Mouse (Mus musculus) forebrain, embryonic 12.5 days (tissue): ENCODE results near the gene Shld1. TPM values are rescaled to one million over a fixed set of nuclear protein-coding genes. Genes with fewer than 3 reads are reported as not detected.
A peak's percentile ranks its signal among the peaks of the same experiment; 100 is the strongest.

Source experiments
- ATAC-seq: fragments of 200-750 bp; cut with Nextera tagmentation; 2 replicates; pipeline ENCODE4 v1.8.0; 2017; ENCODE audit warnings: moderate TSS enrichment; ENCODE audit not compliant: low FRiP score
- H3K27ac ChIP-seq: fragments of 300-500 bp; sonication (generic); 2 replicates; pipeline ENCODE4 v1.5.1; 2016; ENCODE audit warnings: mild to moderate bottlenecking
- H3K27me3 ChIP-seq: fragments of 300-500 bp; sonication (generic); 2 replicates; pipeline ENCODE4 v1.6.1; 2016; ENCODE audit warnings: mild to moderate bottlenecking
- H3K36me3 ChIP-seq: fragments of 300-500 bp; sonication (generic); replicated peaks from 2 replicates; pipeline ENCODE4 v1.6.1; 2016; ENCODE audit warnings: mild to moderate bottlenecking
- H3K4me1 ChIP-seq: fragments of 300-500 bp; sonication (generic); 2 replicates; pipeline ENCODE4 v1.6.1; 2016
- H3K4me2 ChIP-seq: fragments of 300-500 bp; sonication (generic); 2 replicates; pipeline ENCODE4 v1.6.1; 2016; ENCODE audit warnings: mild to moderate bottlenecking, moderate library complexity
- H3K4me3 ChIP-seq: fragments of 300-500 bp; sonication (generic); replicated peaks from 2 replicates; pipeline ENCODE4 v1.5.1; 2016; ENCODE audit warnings: mild to moderate bottlenecking
- H3K9ac ChIP-seq: fragments of 300-500 bp; sonication (generic); 2 replicates; pipeline ENCODE4 v1.6.1; 2016; ENCODE audit warnings: mild to moderate bottlenecking
- H3K9me3 ChIP-seq: fragments of 300-500 bp; sonication (generic); 2 replicates; pipeline ENCODE4 v1.6.1; 2016
- WGBS: fragments of 180-500 bp; shearing (Covaris S2); methylation state at CpG from one replicate; pipeline ENCODE4 v1.1.7; 2016; 5-methylcytosine and 5-hydroxymethylcytosine counted together
- polyA plus RNA-seq: library from polyadenylated mRNA; unstranded; fragments of >200 nt; fragmentation: Nextera tagmentation; extraction: Ambion mirVana; gene quantifications from 2 replicates; pipeline ENCODE4 v1.2.1, GENCODE M21; 2016

Gene Shld1
- polyA plus RNA-seq, 1 experiment from 2014 or later, result 17.3 TPM

DNA sequence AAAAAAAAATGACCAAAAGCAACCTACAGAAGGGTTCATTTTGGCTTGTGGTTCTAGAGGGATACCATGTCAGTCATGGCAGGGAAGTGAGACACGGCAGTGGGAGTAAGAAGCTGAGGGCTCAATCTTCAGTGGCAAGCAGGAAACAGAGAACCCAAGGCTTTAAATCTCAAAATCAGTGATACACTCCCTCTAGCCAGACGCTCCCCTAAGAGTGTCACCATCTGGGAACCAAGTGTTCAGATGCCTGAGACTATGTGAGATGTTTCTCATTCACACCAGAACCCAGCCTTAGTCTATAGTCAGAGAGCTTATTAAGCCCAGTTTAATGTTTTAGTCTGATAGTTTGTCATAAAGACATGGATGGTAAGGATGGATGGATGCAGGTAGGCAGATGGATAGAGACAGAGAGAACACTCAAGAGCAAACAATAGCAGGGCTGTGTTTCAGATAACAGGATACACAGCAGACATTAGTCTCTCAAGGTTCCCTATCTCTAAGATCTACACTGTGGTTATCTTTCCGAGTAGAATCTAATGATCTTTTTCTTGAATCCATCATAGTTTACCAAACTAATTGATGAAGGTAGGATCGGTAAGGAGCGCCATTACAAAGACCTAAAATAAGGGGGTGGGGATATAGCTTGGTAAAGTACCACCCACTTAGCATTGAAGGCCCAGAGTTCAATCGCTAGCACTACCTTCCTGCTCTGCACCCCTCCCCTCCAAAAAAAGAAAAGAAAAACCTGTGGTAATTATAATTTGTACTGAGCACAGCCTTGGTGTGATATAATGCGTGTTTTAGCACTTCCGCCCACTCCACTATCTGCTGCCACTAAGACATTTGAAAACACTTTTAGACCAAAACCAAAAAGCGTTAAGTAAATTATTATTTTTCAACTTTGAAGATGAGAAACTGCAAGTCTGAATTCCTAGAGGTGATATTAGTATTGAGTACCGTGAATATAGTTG is 47.2 kb downstream of the Shld1 start:
- no peaks in the 10 kb centered on the region for H3K4me1 ChIP-seq
- H3K4me3 ChIP-seq, result no peak overlapping the region
- no peak overlapping the region for H3K9ac ChIP-seq
- no peak for ATAC-seq
- H3K27me3 ChIP-seq, result no peaks in the 10 kb centered on the region
- H3K4me2 ChIP-seq, result no peak overlapping the region
- 95% methylated on average over 10 of the region's 10 CpGs for whole genome bisulfite sequencing
- H3K36me3 ChIP-seq, result no peaks in the 10 kb centered on the region
- H3K27ac ChIP-seq, result no peak overlapping the region
- H3K9me3 ChIP-seq, result no peaks in the 10 kb centered on the region

DNA sequence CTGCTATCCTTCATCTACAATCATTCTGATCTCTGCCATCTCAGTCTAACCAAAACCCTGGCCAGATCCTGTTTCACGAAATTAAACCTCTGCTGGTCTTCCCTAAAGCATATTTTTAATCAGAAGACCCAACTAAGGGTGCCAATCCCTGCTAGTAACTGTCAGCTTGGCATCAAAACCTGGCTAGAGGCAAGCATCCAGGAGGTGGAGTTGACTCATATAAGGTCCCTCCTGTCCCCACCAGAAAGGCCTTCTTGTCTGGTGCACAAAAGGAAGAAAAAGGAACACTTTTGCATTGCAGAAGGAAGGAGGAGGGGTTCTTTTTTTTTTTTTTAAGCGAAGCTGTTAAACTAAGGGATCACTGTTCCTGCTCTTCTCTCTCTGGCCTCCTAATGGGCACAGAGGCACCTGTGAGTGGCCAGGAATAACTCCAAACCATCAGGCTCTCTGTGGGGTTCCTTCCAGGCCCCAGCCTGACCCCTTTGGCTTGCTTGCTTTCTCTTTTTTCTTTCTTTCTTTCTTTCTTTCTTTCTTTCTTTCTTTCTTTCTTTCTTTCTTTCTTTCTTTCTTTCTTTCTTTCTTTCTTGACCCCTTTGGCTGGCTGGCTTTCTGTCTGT is 52.2 kb downstream of the Shld1 start:
- no peak for ATAC-seq
- no peaks in the 10 kb centered on the region for H3K36me3 ChIP-seq

DNA sequence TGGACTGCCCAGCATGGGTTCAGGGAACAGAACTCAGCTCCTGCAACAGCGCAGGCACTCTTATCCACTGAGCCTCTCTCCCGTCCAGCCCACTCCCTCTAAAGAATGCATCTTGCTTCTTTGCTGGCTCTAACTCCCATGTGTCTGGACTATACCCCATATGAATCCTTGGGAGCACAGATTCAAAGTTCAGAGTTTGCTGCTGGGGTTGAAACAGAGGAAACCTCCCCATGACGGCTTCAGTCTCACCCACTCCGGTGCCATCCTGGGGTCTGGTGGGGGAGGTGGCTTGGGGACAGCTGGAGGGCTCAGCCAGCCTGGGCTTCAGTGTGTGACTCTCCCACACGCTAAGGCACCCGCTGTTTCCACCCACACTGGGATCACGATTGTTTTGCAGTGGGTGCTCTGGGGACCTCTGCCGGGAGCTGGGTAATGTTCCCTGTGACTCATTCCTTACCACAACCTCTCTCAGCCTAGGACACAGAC is 55.2 kb downstream of the Shld1 start:
- Histone ChIP-seq H3K36me3 (no peaks in the 10 kb centered on the region), H3K4me1 (peaks cover 8% of the 10 kb centered on the region), H3K9ac (no peak overlapping the region), H3K27ac (no peak overlapping the region), H3K9me3 (no peaks in the 10 kb centered on the region), H3K4me2 (no peak overlapping the region), H3K27me3 (no peaks in the 10 kb centered on the region), H3K4me3 (no peak overlapping the region)
- ATAC-seq, result peak; percentile 49; the same call in 1 of the 2 replicates
- WGBS, result 45% methylated on average over 8 of the region's 8 CpGs

More for the DNA sequence above, 52.2 kb downstream of the Shld1 start:
- Histone ChIP-seq H3K27me3 (no peaks in the 10 kb centered on the region), H3K4me3 (no peak overlapping the region), H3K27ac (no peak overlapping the region), H3K9ac (no peak overlapping the region), H3K4me2 (no peak overlapping the region), H3K4me1 (peaks cover 8% of the 10 kb centered on the region), H3K9me3 (no peaks in the 10 kb centered on the region)
- WGBS, result 59% methylated on average over 2 of the region's 2 CpGs

DNA sequence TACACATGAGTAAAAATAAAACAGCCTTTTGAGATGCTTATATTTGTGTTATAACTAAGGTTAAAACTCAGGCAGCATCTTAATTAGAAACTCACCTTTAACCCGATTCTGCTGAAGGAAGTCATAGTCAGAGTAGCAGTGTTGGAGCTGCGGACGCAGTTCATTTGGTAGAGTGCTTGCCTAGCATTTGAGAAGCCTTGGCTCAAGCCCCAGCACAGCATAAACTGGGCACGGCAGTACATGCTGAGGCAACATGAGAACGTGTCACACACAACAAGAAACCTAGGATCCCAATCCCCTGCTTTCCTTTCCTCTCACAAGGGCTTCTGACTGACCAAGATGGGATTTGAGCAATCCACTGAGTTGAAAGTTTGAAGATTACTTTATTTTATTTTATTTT is 58.1 kb downstream of the Shld1 start:
- H3K27ac ChIP-seq, result no peak overlapping the region
- H3K4me3 ChIP-seq, result no peak overlapping the region
- no peak overlapping the region for H3K9ac ChIP-seq
- no peaks in the 10 kb centered on the region for H3K9me3 ChIP-seq
- H3K4me1 ChIP-seq, result peaks cover 8% of the 10 kb centered on the region
- no peak overlapping the region for H3K4me2 ChIP-seq
- ATAC-seq, result no peak
- no peaks in the 10 kb centered on the region for H3K36me3 ChIP-seq
- H3K27me3 ChIP-seq, result no peaks in the 10 kb centered on the region
- WGBS, result 92% methylated on average over 5 of the region's 5 CpGs

DNA sequence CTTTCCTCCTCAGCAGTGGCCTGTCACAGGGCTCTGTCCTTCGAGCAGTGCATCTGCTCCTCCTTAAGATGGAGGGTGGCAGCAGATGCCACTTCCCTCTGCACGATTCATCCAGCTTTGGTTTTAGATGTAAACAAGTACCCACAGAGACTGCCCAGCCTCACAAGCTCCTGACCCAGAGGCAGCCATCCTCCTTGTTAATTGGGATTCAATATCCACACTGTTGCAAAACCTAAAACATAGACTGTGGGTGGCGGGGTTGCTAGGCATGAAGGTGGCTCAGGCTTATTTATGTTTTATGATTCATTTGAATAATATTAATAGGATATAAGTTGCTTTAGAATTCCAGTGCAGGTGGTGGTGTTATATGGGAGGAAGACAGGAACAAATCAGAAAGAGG is 59.4 kb downstream of the Shld1 start:
- Histone ChIP-seq H3K9me3 (no peaks in the 10 kb centered on the region), H3K4me2 (no peak overlapping the region), H3K27ac (no peak overlapping the region), H3K4me1 (peaks cover 9% of the 10 kb centered on the region), H3K36me3 (no peaks in the 10 kb centered on the region), H3K9ac (no peak overlapping the region), H3K4me3 (no peak overlapping the region), H3K27me3 (no peaks in the 10 kb centered on the region)
- WGBS, result 86% methylated on average over 3 of the region's 3 CpGs
- ATAC-seq, result no peak

DNA sequence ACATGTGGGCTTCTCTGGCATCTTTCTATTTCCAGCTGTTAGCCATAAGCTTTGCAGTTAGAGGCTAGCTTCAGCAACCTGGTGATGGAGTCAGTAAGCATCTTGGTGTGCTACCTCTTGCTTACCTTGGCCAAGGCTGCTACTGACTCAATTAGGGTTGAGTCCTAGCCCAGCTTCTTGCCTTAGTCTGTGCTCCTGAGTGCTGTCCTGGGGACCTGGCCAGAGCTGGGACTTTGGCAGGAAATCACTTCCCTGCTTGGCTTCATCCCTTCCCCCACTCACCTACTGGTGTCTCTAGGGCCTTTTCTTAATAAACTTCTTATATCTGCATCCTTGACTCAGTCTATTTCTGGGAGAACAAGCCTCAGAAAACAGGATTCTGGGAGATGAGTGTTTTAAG is 64.0 kb downstream of the Shld1 start:
- Histone ChIP-seq H3K27me3 (no peaks in the 10 kb centered on the region), H3K4me2 (no peak overlapping the region), H3K4me3 (no peak overlapping the region), H3K36me3 (no peaks in the 10 kb centered on the region), H3K9ac (no peak overlapping the region), H3K27ac (peak overlapping the region; percentile 94), H3K4me1 (peaks cover 19% of the 10 kb centered on the region), H3K9me3 (no peaks in the 10 kb centered on the region)
- no peak for ATAC-seq

DNA sequence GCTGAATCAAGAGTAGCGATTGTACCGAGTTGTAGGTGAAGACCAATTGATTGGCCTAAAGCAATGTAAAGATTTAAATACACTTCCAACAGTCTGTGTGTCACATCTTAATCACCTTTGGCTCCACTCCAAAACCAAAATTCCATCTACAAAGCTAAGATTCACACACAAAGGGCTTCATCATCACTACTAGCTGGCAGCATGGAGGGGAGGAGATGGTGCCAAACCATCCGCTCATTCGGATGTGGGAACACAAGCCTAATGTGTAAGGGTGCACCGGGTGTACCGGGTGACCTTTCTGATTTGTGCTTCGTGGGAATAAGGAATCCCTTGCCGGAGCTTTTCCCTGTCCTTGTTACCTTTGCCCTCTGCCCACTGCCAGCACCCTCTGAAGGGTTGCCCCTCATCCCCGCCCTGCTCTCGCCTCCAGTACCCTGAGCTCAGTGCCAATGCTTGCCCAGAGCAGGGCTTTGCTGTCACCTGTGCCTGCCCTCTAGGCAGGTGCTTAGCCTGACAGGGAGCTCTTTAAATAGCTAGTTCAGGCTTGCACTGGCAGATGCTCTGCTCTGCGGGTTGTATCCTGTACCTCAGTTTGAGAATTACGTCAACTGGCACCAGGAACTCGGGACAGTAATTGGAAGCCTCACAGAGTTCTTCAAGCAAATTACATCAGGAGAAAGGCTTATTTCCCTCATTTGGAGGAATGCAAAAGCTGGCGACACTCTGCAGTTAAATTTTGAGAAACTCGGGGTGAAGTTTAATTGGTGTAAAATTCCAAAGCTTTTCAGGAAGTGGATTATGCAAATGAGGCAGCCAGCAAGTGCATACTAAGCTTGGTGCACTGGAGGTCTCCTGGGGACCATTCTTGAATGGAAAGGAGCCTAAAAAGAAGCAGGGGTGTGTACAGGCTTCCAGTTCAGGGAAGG is 64.7 kb downstream of the Shld1 start:
- Histone ChIP-seq H3K9ac (no peak overlapping the region), H3K4me1 (peaks cover 19% of the 10 kb centered on the region), H3K27me3 (no peaks in the 10 kb centered on the region), H3K9me3 (no peaks in the 10 kb centered on the region), H3K27ac (peak overlapping the region; percentile 94), H3K4me2 (peak overlapping the region; percentile 33), H3K4me3 (no peak overlapping the region), H3K36me3 (no peaks in the 10 kb centered on the region)
- ATAC-seq, result peak; percentile 88
- WGBS, result 42% methylated on average over 15 of the region's 15 CpGs

DNA sequence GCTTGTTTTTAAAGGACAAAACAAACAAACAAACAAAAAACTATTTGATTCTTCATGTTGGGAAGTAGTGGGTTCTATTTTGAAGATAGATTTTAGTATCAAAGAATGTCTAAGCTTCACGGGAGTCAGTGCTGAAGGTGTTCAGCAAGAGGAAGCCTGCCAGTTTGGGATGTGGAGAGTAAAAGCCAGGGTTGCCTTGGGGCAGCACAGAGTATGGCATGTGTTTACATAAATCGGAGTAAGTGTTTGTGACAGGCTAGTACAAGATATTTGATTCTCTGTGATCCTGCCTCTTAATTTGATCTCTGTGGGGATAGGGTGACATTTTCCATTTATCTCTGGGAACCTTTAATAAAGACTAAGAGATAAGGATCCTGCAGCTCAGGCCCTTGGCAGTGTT is 65.7 kb downstream of the Shld1 start:
- no peak overlapping the region for H3K4me2 ChIP-seq

DNA sequence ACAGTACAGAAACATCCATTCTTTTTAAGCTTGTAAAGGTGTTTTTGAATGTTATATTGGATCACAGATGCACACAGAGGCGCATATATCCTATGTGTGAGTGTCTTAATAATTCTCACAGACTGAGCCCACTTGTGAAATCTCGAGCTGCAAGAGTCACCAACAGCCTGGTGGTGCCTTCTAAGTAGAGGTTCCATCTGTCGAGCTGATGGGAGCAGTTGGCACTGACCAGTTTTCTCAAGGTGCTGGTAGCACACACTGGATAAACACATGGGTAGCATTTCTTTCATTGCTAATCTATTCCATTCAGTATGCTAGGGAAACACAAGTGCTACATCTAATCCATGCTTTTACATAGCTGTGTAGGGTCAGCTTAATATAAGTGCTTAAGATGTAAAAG is 66.4 kb downstream of the Shld1 start:
- no peak for ATAC-seq
- Histone ChIP-seq H3K4me3 (no peak overlapping the region), H3K4me2 (no peak overlapping the region), H3K9me3 (no peaks in the 10 kb centered on the region), H3K27me3 (no peaks in the 10 kb centered on the region), H3K4me1 (peaks cover 19% of the 10 kb centered on the region), H3K9ac (no peak overlapping the region), H3K36me3 (no peaks in the 10 kb centered on the region), H3K27ac (no peak overlapping the region)
- WGBS, result 80% methylated on average over 3 of the region's 3 CpGs

More for the DNA sequence above, 65.7 kb downstream of the Shld1 start:
- H3K4me3 ChIP-seq, result no peak overlapping the region
- H3K9me3 ChIP-seq, result no peaks in the 10 kb centered on the region
- no peak for ATAC-seq
- no peaks in the 10 kb centered on the region for H3K27me3 ChIP-seq
- no peak overlapping the region for H3K9ac ChIP-seq
- H3K27ac ChIP-seq, result 0 out of 2 replicates have a peak overlapping the region, but pooled peaks have one; percentile 65
- WGBS, result 81% methylated on average over 2 of the region's 2 CpGs
- peaks cover 19% of the 10 kb centered on the region for H3K4me1 ChIP-seq
- no peaks in the 10 kb centered on the region for H3K36me3 ChIP-seq

DNA sequence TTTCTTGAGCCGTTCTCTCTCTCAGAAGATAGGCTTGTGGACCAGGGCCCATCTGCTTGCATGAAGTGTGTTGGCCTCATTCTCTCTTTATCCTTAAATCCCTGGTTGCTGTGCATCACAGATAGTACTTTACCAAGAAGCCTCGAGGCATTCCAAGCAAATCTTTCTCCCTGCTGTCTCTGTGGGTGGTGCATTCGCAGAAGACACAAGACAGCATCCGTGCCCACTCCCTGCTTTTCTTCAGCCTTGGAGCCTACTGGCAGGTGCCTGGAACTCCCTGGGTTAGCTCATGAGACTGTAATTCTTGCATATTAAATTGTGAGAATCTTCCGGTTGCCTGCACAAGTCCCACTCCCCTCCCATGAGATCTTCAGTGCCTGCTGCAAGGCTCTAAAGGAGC is 71.2 kb downstream of the Shld1 start:
- 70% methylated on average over 5 of the region's 5 CpGs for WGBS
- H3K4me3 ChIP-seq, result no peak overlapping the region
- H3K36me3 ChIP-seq, result no peaks in the 10 kb centered on the region
- H3K27me3 ChIP-seq, result no peaks in the 10 kb centered on the region
- ATAC-seq, result no peak
- no peak overlapping the region for H3K27ac ChIP-seq
- H3K4me1 ChIP-seq, result peaks cover 2% of the 10 kb centered on the region; the same call in 1 of the 2 replicates
- H3K9me3 ChIP-seq, result no peaks in the 10 kb centered on the region
- no peak overlapping the region for H3K4me2 ChIP-seq
- H3K9ac ChIP-seq, result no peak overlapping the region

DNA sequence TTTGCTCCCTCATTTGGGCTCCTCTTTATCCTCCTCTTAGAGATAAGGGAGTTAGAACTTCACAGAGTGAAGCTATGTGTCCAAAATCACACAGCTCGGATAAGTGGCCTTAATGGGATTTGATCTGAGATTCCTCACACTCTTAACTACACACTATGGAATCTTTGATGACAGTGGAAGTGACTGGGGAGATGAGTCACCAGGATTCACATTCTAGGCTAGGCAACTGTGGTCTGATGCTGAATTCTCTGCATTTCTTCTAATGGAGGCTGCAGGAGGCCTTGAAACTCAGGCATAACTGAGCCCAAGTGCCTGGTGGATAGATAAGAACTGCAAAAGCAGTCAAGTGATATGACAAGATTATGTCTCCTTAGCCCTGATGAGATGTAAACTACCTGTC is 84.1 kb downstream of the Shld1 start:
- no peaks in the 10 kb centered on the region for H3K27me3 ChIP-seq
- no peak overlapping the region for H3K27ac ChIP-seq
- H3K9me3 ChIP-seq, result no peaks in the 10 kb centered on the region
- no peak overlapping the region for H3K9ac ChIP-seq
- no peak for ATAC-seq
- no peaks in the 10 kb centered on the region for H3K36me3 ChIP-seq
- H3K4me2 ChIP-seq, result no peak overlapping the region
- H3K4me1 ChIP-seq, result no peaks in the 10 kb centered on the region
- no peak overlapping the region for H3K4me3 ChIP-seq
- 82% methylated on average over 1 of the region's 1 CpGs for whole genome bisulfite sequencing

DNA sequence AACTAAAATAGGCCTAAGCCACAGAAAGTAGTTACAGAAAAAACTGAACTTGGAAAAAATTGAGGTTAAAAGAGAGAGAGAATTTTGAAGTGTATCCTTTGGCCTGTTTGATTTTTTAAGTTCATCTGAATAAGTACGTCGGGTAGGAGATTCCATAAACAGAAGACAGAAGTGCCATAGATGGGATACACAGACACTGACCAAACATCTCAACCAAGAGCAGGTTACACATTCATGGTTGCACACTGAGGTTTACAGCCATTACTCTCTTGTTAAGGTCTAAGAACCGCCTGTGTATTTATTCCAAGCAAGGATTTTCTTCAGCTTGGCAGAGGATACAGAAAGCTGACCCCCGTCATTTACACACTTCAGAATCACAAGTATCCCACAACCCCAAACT is 94.2 kb downstream of the Shld1 start, which contains the start of gene Chgb:
Gene Chgb (plus strand): TSS at position 301 of the 400 bp plus-strand sequence.
- WGBS, result 5% methylated on average over 4 of the region's 4 CpGs
- peaks cover 12% of the 10 kb centered on the region for H3K4me1 ChIP-seq
- H3K4me2 ChIP-seq, result peak within 1 kb of the TSS; percentile 66
- peak within 1 kb of the TSS; percentile 81 for H3K27ac ChIP-seq
- H3K9me3 ChIP-seq, result no peaks in the 10 kb centered on the region
- H3K9ac ChIP-seq, result peak within 1 kb of the TSS; percentile 39
- ATAC-seq, result no peak; the same call in 1 of the 2 replicates
- H3K4me3 ChIP-seq, result peak within 1 kb of the TSS; percentile 48
- H3K36me3 ChIP-seq, result no peaks in the 10 kb centered on the region
- peaks cover 1% of the 10 kb centered on the region; the same call in 1 of the 2 replicates for H3K27me3 ChIP-seq
